Comparison of ENCODE assay signal across 27 mouse cellular contexts in genomic region chr3:146204375-146204774, GRCm38 (mm10). TPM values are rescaled to one million over a fixed set of nuclear protein-coding genes. Genes with fewer than 3 reads are reported as not detected.
DNase-seq lines count a peak whose midpoint lies in the region; ATAC-seq and TF ChIP-seq lines count a peak whose summit lies in the region.
"Had no signal": no experiment of that assay in that cellular context is flagged by ENCODE, and none has a peak within 500 bp of the region (broad histone marks: within the 10 kb centered on the region; RNA-seq: fewer than 3 reads in every experiment).

No protein-coding gene starts in this region.

- H3K27ac ChIP-seq in heart, embryonic 10.5 days: peak overlapping the region; percentile 78
- H3K27ac ChIP-seq in heart, embryonic 13.5 days (replicated peaks): peak overlapping the region; percentile 86
- peak overlapping the region; percentile 52 for H3K27ac ChIP-seq in heart, embryonic 16.5 days (ENCODE audit: low read length)
- peak overlapping the region; percentile 21; the same call in 1 of the 2 replicates for H3K27ac ChIP-seq in small intestine, adult 2 months (ENCODE audit: insufficient read depth, low read depth, low read length)
- H3K27ac ChIP-seq in left cerebral cortex, adult 2 months: no peak overlapping the region
- H3K27ac ChIP-seq: forebrain, embryonic 10.5 days; forebrain, embryonic 13.5 days; hindbrain, embryonic 12.5 days; hindbrain, embryonic 15.5 days had no signal

- TF ChIP-seq POLR2A in small intestine, adult 2 months (IDR thresholded peaks at IDR 0.05; ENCODE audit: low read depth, low read length): no peak

- no peak overlapping the region for H3K9ac ChIP-seq in heart, embryonic 13.5 days
- H3K9ac ChIP-seq in heart, embryonic 16.5 days (ENCODE audit: low read length): no peak overlapping the region; the same call in 1 of the 2 replicates
- H3K9ac ChIP-seq: forebrain, embryonic 13.5 days; hindbrain, embryonic 12.5 days; hindbrain, embryonic 15.5 days had no signal

- intact Hi-C loops in heart, postnatal 36 days (cut with DNase I): no loop called here
- intact Hi-C loops in heart, postnatal 25 days (cut with DNase I): no loop called here
- intact Hi-C loops in left cerebral cortex, adult 2 months (cut with DNase I): no loop called here

- H3K4me3 ChIP-seq in heart, embryonic 10.5 days: no peak overlapping the region; the same call in 1 of the 2 replicates
- no peak overlapping the region for H3K4me3 ChIP-seq in heart, embryonic 13.5 days
- H3K4me3 ChIP-seq in heart, embryonic 16.5 days (ENCODE audit: low read length): no peak overlapping the region
- H3K4me3 ChIP-seq in small intestine, adult 2 months (ENCODE audit: low read depth, low read length): no peak overlapping the region
- H3K4me3 ChIP-seq in left cerebral cortex, adult 2 months: no peak overlapping the region
- H3K4me3 ChIP-seq: forebrain, embryonic 10.5 days; forebrain, embryonic 13.5 days; hindbrain, embryonic 12.5 days; hindbrain, embryonic 15.5 days had no signal

- peaks cover 50% of the 10 kb centered on the region for H3K4me1 ChIP-seq in heart, embryonic 10.5 days
- peaks cover 41% of the 10 kb centered on the region for H3K4me1 ChIP-seq in heart, embryonic 13.5 days
- H3K4me1 ChIP-seq in heart, embryonic 16.5 days (ENCODE audit: control insufficient read depth, insufficient read depth, low read length): peaks cover 24% of the 10 kb centered on the region
- H3K4me1 ChIP-seq in small intestine, adult 2 months (ENCODE audit: control insufficient read depth, insufficient read depth, insufficient read length, low read length): peaks cover 13% of the 10 kb centered on the region; the same call in 1 of the 2 replicates
- H3K4me1 ChIP-seq: forebrain, embryonic 10.5 days; forebrain, embryonic 13.5 days; hindbrain, embryonic 12.5 days; hindbrain, embryonic 15.5 days had no signal

- DNase-seq in heart, embryonic 10.5 days (ENCODE audit: low spot score): peak; percentile 84
- DNase-seq in heart, postnatal 4 days: no peak
- no peak for DNase-seq in heart, postnatal 36 days
- DNase-seq in heart, postnatal 25 days (ENCODE audit: low spot score): no peak
- DNase-seq in left cerebral cortex, adult 2 months (ENCODE audit: extremely low spot score in 1 of 2, low spot score in 2 of 2): no peak
- DNase-seq: adrenal gland, postnatal 10 days; adrenal gland, postnatal 36 days; cerebellum, adult 18-20 months; cerebellum, adult 9-10 months; cerebellum, postnatal 14 days; gastrocnemius, postnatal 10 days; gastrocnemius, postnatal 36 days; kidney, adult 18-20 months; kidney, adult 9 months had no signal

- no peak for TF ChIP-seq CTCF in small intestine, adult 2 months (IDR thresholded peaks at IDR 0.05; ENCODE audit: extremely low read depth, insufficient read length, insufficient replicate concordance, low read depth, low read length)
- TF ChIP-seq CTCF in left cerebral cortex, adult 2 months (IDR thresholded peaks at IDR 0.05): no peak

- H3K36me3 ChIP-seq in heart, embryonic 10.5 days: no peaks in the 10 kb centered on the region
- no peaks in the 10 kb centered on the region for H3K36me3 ChIP-seq in heart, embryonic 13.5 days
- H3K36me3 ChIP-seq in heart, embryonic 16.5 days (ENCODE audit: control insufficient read depth, insufficient read depth): no peaks in the 10 kb centered on the region
- no peaks in the 10 kb centered on the region for H3K36me3 ChIP-seq in small intestine, adult 2 months (ENCODE audit: control insufficient read depth, insufficient read depth, low read length)
- H3K36me3 ChIP-seq: forebrain, embryonic 10.5 days; hindbrain, embryonic 12.5 days; hindbrain, embryonic 15.5 days had no signal

- no peaks in the 10 kb centered on the region for H3K27me3 ChIP-seq in heart, embryonic 10.5 days (ENCODE audit: insufficient read depth, poor library complexity, severe bottlenecking)
- H3K27me3 ChIP-seq in heart, embryonic 13.5 days (replicated peaks): no peaks in the 10 kb centered on the region
- H3K27me3 ChIP-seq in heart, embryonic 16.5 days (ENCODE audit: control insufficient read depth, insufficient read depth, low read length): no peaks in the 10 kb centered on the region
- H3K27me3 ChIP-seq in small intestine, adult 2 months (ENCODE audit: control insufficient read depth, insufficient read depth, low read length): no peaks in the 10 kb centered on the region
- H3K27me3 ChIP-seq: forebrain, embryonic 13.5 days; hindbrain, embryonic 15.5 days; Patski had no signal

- 5% methylated on average over 2 of the region's 2 CpGs for WGBS in heart, embryonic 10.5 days
- 7% methylated on average over 2 of the region's 2 CpGs for WGBS in heart, embryonic 13.5 days
- WGBS in heart, embryonic 16.5 days: 11% methylated on average over 2 of the region's 2 CpGs
- WGBS in small intestine, adult 2 months: 32% methylated on average over 2 of the region's 2 CpGs

- ATAC-seq in heart, embryonic 13.5 days (ENCODE audit: extremely low read depth, insufficient number of reproducible peaks, low FRiP score, low TSS enrichment): peak; percentile 63; the same call in 1 of the 2 replicates
- peak; percentile 80 for ATAC-seq in heart, embryonic 16.5 days (replicated peaks; ENCODE audit: extremely low read depth, insufficient read depth, low FRiP score)
- ATAC-seq: forebrain, embryonic 13.5 days; forebrain, embryonic 16.5 days; Patski had no signal

- H3K4me2 ChIP-seq in heart, embryonic 13.5 days: peak overlapping the region; percentile 30; the same call in 1 of the 2 replicates
- H3K4me2 ChIP-seq in heart, embryonic 16.5 days (ENCODE audit: low read depth, low read length): no peak overlapping the region
- H3K4me2 ChIP-seq: forebrain, embryonic 13.5 days; hindbrain, embryonic 12.5 days; hindbrain, embryonic 15.5 days had no signal

- H3K9me3 ChIP-seq in heart, embryonic 10.5 days: no peaks in the 10 kb centered on the region
- no peaks in the 10 kb centered on the region for H3K9me3 ChIP-seq in heart, embryonic 13.5 days
- no peaks in the 10 kb centered on the region for H3K9me3 ChIP-seq in heart, embryonic 16.5 days (replicated peaks; ENCODE audit: control insufficient read depth, low read length)
- H3K9me3 ChIP-seq: forebrain, embryonic 10.5 days; forebrain, embryonic 13.5 days; hindbrain, embryonic 12.5 days; hindbrain, embryonic 15.5 days had no signal

RNA-seq across cellular contexts. Expression of gene Lpar3, which starts 16.4 kb away (rescaled TPM):
- 27.0 and 50.0 TPM in 2 replicates for polyA plus RNA-seq in heart, embryonic 10.5 days (2016; fragmentation: Nextera tagmentation; extraction: Ambion mirVana)
- total RNA-seq in heart, postnatal 4 days (2021): 10 to 100 TPM; 10.0 to 12.0 TPM
- 44.7 and 49.7 TPM in 2 replicates for polyA plus RNA-seq in heart, embryonic 13.5 days (2015; fragmentation: Nextera tagmentation; extraction: Ambion mirVana)
- total RNA-seq in heart, postnatal 36 days (2021): under 1 TPM; 0.24 to 0.28 TPM
- 36.0 and 43.7 TPM in 2 replicates for polyA plus RNA-seq in heart, embryonic 16.5 days (2015; fragmentation: Nextera tagmentation; extraction: Ambion mirVana)
- under 1 TPM; 0.36 to 0.65 TPM for total RNA-seq in heart, postnatal 25 days (2021)
- polyA plus RNA-seq in small intestine, adult 2 months (2012; rRNA removed): 2.6 and 12.8 TPM in 2 replicates
- under 1 TPM; 0.27 to 0.49 TPM for total RNA-seq in left cerebral cortex, adult 2 months (2021)
- total RNA-seq: adrenal gland, adult 18-20 months; granulocyte monocyte progenitor cell, adult 5-6 weeks; hematopoietic stem cell, adult 5-6 weeks had no signal

RNA-seq across cellular contexts. Expression of gene Mcoln2, which starts 54.7 kb away (rescaled TPM):
- 0.18 and 0.44 TPM in 2 replicates for polyA plus RNA-seq in heart, embryonic 10.5 days (2016; fragmentation: Nextera tagmentation; extraction: Ambion mirVana)
- under 1 TPM; 0.36 to 0.74 TPM for total RNA-seq in heart, postnatal 4 days (2021)
- 0.42 and 0.57 TPM in 2 replicates for polyA plus RNA-seq in heart, embryonic 13.5 days (2015; fragmentation: Nextera tagmentation; extraction: Ambion mirVana)
- under 1 TPM; 0.22 to 0.25 TPM for total RNA-seq in heart, postnatal 36 days (2021)
- 0.97 and 3.2 TPM in 2 replicates for polyA plus RNA-seq in heart, embryonic 16.5 days (2015; fragmentation: Nextera tagmentation; extraction: Ambion mirVana)
- under 1 TPM in 1 of 2 experiments, not detected in 1; 0.42 TPM for total RNA-seq in heart, postnatal 25 days (2021)
- 2.6 and 5.1 TPM in 2 replicates for polyA plus RNA-seq in small intestine, adult 2 months (2012; rRNA removed)
- total RNA-seq in left cerebral cortex, adult 2 months (2021): not detected
- total RNA-seq: adrenal gland, postnatal 36 days; gastrocnemius, adult 18-20 months had no signal
- polyA plus RNA-seq: forebrain, embryonic 16.5 days had no signal

Comparison
In these comparisons a context has a peak if more than half of its experiments do, and no peak if none do; other contexts are left out.
1. RNA of gene Lpar3, which starts 16.4 kb away (total RNA-seq): 10.0 to 12.0 TPM in heart, postnatal 4 days; 0.36 to 0.65 TPM in heart, postnatal 25 days, 0.27 to 0.49 TPM in left cerebral cortex, adult 2 months and 0.24 to 0.28 TPM in heart, postnatal 36 days; every median in the first group is over 4 times any median in the second.